Mouse (Mus musculus) sigmoid colon, adult 10 weeks (tissue): ENCODE results near the gene Cldn20. TPM values are rescaled to one million over a fixed set of nuclear protein-coding genes. Genes with fewer than 3 reads are reported as not detected.

Experiments
- polyA plus RNA-seq: library from polyadenylated mRNA; stranded (reverse); fragments of 350-450 nt; fragmentation: Illumina TruSeq; extraction: RNeasy Lipid Tissue Mini Kit (QIAGEN cat#74804); gene quantifications from one replicate; pipeline ENCODE4 v1.2.3, GENCODE M21; 2014; ENCODE audit warnings: low read depth, low replicate concordance

The Cldn20 gene
- not detected for polyA plus RNA-seq

GRCm38 (mm10) chr17:3532254-3532653, at the start of gene Cldn20:
Cldn20 (plus strand) TSS chr17:3532554.

GRCm38 (mm10) chr17:3557331-3558311, 25.3 kb downstream of the Cldn20 start, which contains the start of gene Tfb1m:
Tfb1m (minus strand) TSS chr17:3557781.

Other genes with a start within 250 kb of the Cldn20 start
- gene Tiam2, start 206.0 kb upstream of the Cldn20 start, polyA plus RNA-seq = 4.9 TPM
- gene Tfb1m, start 25.2 kb downstream of the Cldn20 start, polyA plus RNA-seq = 13.6 TPM
- gene Nox3, start 163.7 kb downstream of the Cldn20 start, polyA plus RNA-seq = not detected